Mouse (Mus musculus): ENCODE data around the gene Lamtor2. TPM values are rescaled to one million over a fixed set of nuclear protein-coding genes. Genes with fewer than 3 reads are reported as not detected.

Lamtor2 gene
- polyA plus RNA-seq, 1 experiment from 2014 or later = 207 TPM

DNA sequence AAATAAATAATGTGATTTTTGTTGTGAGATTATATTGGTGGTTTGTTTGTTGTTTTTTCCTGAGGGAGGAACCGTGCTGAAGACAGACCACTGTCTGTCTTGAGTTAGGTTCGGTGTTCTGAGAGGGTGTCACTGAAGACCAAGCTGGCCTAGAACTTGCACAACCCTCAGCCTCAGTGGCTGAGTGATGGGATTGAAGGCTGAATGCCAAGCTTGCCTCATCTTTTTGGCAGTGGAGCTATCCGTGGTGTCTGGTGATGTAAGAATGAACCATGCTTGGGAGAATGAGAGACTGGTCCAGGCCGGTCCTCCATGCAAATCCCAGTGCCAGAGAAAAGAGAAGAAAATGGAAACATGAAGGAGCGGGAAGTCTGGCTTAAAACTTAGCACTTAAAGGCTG lies 16.8 kb upstream of the Lamtor2 start:
- Histone ChIP-seq H3K9ac (replicated peaks; ENCODE audit: low read length) (no peak overlapping the region), H3K4me3 (ENCODE audit: low read length) (no peak overlapping the region), H3K36me3 (ENCODE audit: insufficient read depth, low read length) (peaks cover 55% of the 10 kb centered on the region), H3K4me1 (ENCODE audit: insufficient read depth, low read length) (no peaks in the 10 kb centered on the region), H3K27ac (ENCODE audit: low read length) (no peak overlapping the region), H3K27me3 (ENCODE audit: insufficient read depth, low read length) (no peaks in the 10 kb centered on the region), H3K9me3 (ENCODE audit: low read length) (no peaks in the 10 kb centered on the region), H3K4me2 (replicated peaks; ENCODE audit: low read depth, low read length) (no peak overlapping the region)
- ATAC-seq (ENCODE audit: low FRiP score, low TSS enrichment) = no peak
- 92% methylated on average over 5 of the region's 5 CpGs for WGBS

DNA sequence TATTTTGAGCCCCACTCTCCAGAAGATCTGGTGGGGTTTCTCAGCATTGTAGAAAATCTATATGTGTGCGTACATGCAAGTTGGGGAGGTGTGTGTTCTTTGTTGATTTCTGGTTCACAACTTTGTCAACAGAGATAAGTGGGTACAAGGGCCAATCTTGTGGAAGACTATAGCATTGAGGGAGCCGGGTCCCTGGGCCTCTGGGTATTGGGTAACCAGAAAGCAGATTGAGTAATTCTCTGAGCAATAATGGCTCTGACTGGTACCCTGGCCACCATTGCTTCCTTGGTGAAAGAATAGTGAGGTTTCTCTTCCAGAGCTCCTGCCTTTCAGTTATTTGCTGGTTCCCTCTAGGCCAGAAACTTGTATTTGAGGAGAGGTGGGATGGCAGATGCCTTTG lies 16.2 kb upstream of the Lamtor2 start:
- Histone ChIP-seq H3K27ac (ENCODE audit: low read length) (no peak overlapping the region), H3K9ac (replicated peaks; ENCODE audit: low read length) (no peak overlapping the region), H3K4me1 (ENCODE audit: insufficient read depth, low read length) (no peaks in the 10 kb centered on the region), H3K27me3 (ENCODE audit: insufficient read depth, low read length) (no peaks in the 10 kb centered on the region), H3K4me3 (ENCODE audit: low read length) (no peak overlapping the region), H3K36me3 (ENCODE audit: insufficient read depth, low read length) (peaks cover 61% of the 10 kb centered on the region), H3K9me3 (ENCODE audit: low read length) (no peaks in the 10 kb centered on the region), H3K4me2 (replicated peaks; ENCODE audit: low read depth, low read length) (no peak overlapping the region)
- WGBS = 96% methylated on average over 2 of the region's 2 CpGs
- no peak for ATAC-seq (ENCODE audit: low FRiP score, low TSS enrichment)

GRCm38 (mm10) chr3:88568615-88569014 lies 15.7 kb upstream of the Lamtor2 start:
- no peak overlapping the region for H3K27ac ChIP-seq (ENCODE audit: low read length)

GRCm38 (mm10) chr3:88567892-88568291 lies 15.0 kb upstream of the Lamtor2 start:
- 78% methylated on average over 6 of the region's 6 CpGs for WGBS
- ATAC-seq (ENCODE audit: low FRiP score, low TSS enrichment) = no peak
- no peak overlapping the region for H3K4me2 ChIP-seq (replicated peaks; ENCODE audit: low read depth, low read length)
- no peaks in the 10 kb centered on the region for H3K27me3 ChIP-seq (ENCODE audit: insufficient read depth, low read length)
- H3K9ac ChIP-seq (replicated peaks; ENCODE audit: low read length) = no peak overlapping the region
- no peaks in the 10 kb centered on the region for H3K9me3 ChIP-seq (ENCODE audit: low read length)
- no peak overlapping the region for H3K27ac ChIP-seq (ENCODE audit: low read length)
- H3K4me1 ChIP-seq (ENCODE audit: insufficient read depth, low read length) = peaks cover 11% of the 10 kb centered on the region
- no peak overlapping the region for H3K4me3 ChIP-seq (ENCODE audit: low read length)
- H3K36me3 ChIP-seq (ENCODE audit: insufficient read depth, low read length) = peaks cover 70% of the 10 kb centered on the region

More at GRCm38 (mm10) chr3:88568615-88569014, 15.7 kb upstream of the Lamtor2 start:
- H3K4me3 ChIP-seq (ENCODE audit: low read length) = no peak overlapping the region
- no peak overlapping the region for H3K4me2 ChIP-seq (replicated peaks; ENCODE audit: low read depth, low read length)
- ATAC-seq (ENCODE audit: low FRiP score, low TSS enrichment) = no peak
- H3K27me3 ChIP-seq (ENCODE audit: insufficient read depth, low read length) = no peaks in the 10 kb centered on the region
- H3K9me3 ChIP-seq (ENCODE audit: low read length) = no peaks in the 10 kb centered on the region
- peaks cover 64% of the 10 kb centered on the region for H3K36me3 ChIP-seq (ENCODE audit: insufficient read depth, low read length)
- 95% methylated on average over 2 of the region's 2 CpGs for WGBS
- H3K4me1 ChIP-seq (ENCODE audit: insufficient read depth, low read length) = peaks cover 4% of the 10 kb centered on the region; the same call in 1 of the 2 replicates
- H3K9ac ChIP-seq (replicated peaks; ENCODE audit: low read length) = no peak overlapping the region

DNA sequence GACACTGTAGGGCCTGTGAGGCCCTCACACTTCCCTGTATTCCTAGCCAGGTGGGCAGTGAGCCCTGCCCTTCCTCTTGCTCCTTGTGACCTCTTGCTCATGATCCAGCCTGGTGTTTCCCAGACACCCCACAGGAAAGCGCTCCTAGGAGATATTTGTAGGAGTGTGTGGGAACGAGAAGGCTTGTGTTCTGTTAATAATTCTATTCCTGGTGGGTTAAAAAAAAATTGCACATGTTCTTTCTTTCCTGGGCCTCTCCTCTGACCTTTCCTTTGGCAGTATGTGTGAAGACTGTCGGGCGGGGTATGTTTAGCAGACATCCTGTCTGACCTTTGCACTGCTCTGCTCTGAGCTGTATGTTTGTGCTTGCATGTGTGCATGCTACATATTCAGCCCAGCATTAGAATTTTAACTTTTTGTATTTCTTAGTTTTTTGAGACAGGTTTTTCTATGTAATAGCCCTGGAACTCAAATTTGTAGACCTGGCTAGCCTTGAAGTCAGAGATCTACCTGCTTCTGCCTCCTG lies 13.7 kb upstream of the Lamtor2 start:
- Histone ChIP-seq H3K4me3 (ENCODE audit: low read length) (no peak overlapping the region), H3K4me1 (ENCODE audit: insufficient read depth, low read length) (peaks cover 22% of the 10 kb centered on the region), H3K27me3 (ENCODE audit: insufficient read depth, low read length) (no peaks in the 10 kb centered on the region), H3K36me3 (ENCODE audit: insufficient read depth, low read length) (peaks cover 71% of the 10 kb centered on the region), H3K4me2 (replicated peaks; ENCODE audit: low read depth, low read length) (no peak overlapping the region), H3K9me3 (ENCODE audit: low read length) (no peaks in the 10 kb centered on the region), H3K27ac (ENCODE audit: low read length) (no peak overlapping the region), H3K9ac (replicated peaks; ENCODE audit: low read length) (no peak overlapping the region)
- ATAC-seq (ENCODE audit: low FRiP score, low TSS enrichment) = no peak
- WGBS = 73% methylated on average over 4 of the region's 4 CpGs

- Histone ChIP-seq H3K36me3 (ENCODE audit: insufficient read depth, low read length) (peaks cover 75% of the 10 kb centered on the region), H3K4me1 (ENCODE audit: insufficient read depth, low read length) (peaks cover 25% of the 10 kb centered on the region), H3K27me3 (ENCODE audit: insufficient read depth, low read length) (no peaks in the 10 kb centered on the region), H3K9ac (replicated peaks; ENCODE audit: low read length) (no peak overlapping the region), H3K9me3 (ENCODE audit: low read length) (no peaks in the 10 kb centered on the region), H3K4me2 (replicated peaks; ENCODE audit: low read depth, low read length) (no peak overlapping the region), H3K4me3 (ENCODE audit: low read length) (no peak overlapping the region), H3K27ac (ENCODE audit: low read length) (no peak overlapping the region)
- ATAC-seq (ENCODE audit: low FRiP score, low TSS enrichment) = no peak
- WGBS = 85% methylated on average over 3 of the region's 3 CpGs
These were observed 13.2 kb upstream of the Lamtor2 start for GRCm38 (mm10) chr3:88566116-88566515.

GRCm38 (mm10) chr3:88563966-88564365 lies 11.1 kb upstream of the Lamtor2 start:
- Histone ChIP-seq H3K4me1 (ENCODE audit: insufficient read depth, low read length) (peaks cover 25% of the 10 kb centered on the region), H3K4me2 (replicated peaks; ENCODE audit: low read depth, low read length) (no peak overlapping the region), H3K27ac (ENCODE audit: low read length) (peak overlapping the region; percentile 63), H3K9me3 (ENCODE audit: low read length) (no peaks in the 10 kb centered on the region), H3K4me3 (ENCODE audit: low read length) (no peak overlapping the region), H3K27me3 (ENCODE audit: insufficient read depth, low read length) (no peaks in the 10 kb centered on the region), H3K9ac (replicated peaks; ENCODE audit: low read length) (no peak overlapping the region), H3K36me3 (ENCODE audit: insufficient read depth, low read length) (peaks cover 81% of the 10 kb centered on the region)
- ATAC-seq (ENCODE audit: low FRiP score, low TSS enrichment) = peak; percentile 74
- WGBS = 37% methylated on average over 7 of the region's 7 CpGs

- H3K27ac ChIP-seq (ENCODE audit: low read length) = peak overlapping the region; percentile 49
- peaks cover 80% of the 10 kb centered on the region for H3K36me3 ChIP-seq (ENCODE audit: insufficient read depth, low read length)
- H3K9ac ChIP-seq (replicated peaks; ENCODE audit: low read length) = no peak overlapping the region
- no peaks in the 10 kb centered on the region for H3K9me3 ChIP-seq (ENCODE audit: low read length)
- no peaks in the 10 kb centered on the region for H3K27me3 ChIP-seq (ENCODE audit: insufficient read depth, low read length)
- H3K4me1 ChIP-seq (ENCODE audit: insufficient read depth, low read length) = peaks cover 25% of the 10 kb centered on the region
- no peak overlapping the region for H3K4me2 ChIP-seq (replicated peaks; ENCODE audit: low read depth, low read length)
- H3K4me3 ChIP-seq (ENCODE audit: low read length) = no peak overlapping the region
- ATAC-seq (ENCODE audit: low FRiP score, low TSS enrichment) = peak; percentile 20; the same call in 1 of the 2 replicates
- WGBS = 36% methylated on average over 4 of the region's 4 CpGs
These were observed 10.6 kb upstream of the Lamtor2 start for GRCm38 (mm10) chr3:88563442-88563841.

GRCm38 (mm10) chr3:88561989-88562388 lies 9.1 kb upstream of the Lamtor2 start:
- Histone ChIP-seq H3K4me2 (replicated peaks; ENCODE audit: low read depth, low read length) (no peak overlapping the region), H3K27ac (ENCODE audit: low read length) (peak overlapping the region; percentile 52; the same call in 1 of the 2 replicates), H3K9ac (replicated peaks; ENCODE audit: low read length) (peak overlapping the region; percentile 1; the same call in 1 of the 2 replicates), H3K27me3 (ENCODE audit: insufficient read depth, low read length) (no peaks in the 10 kb centered on the region), H3K36me3 (ENCODE audit: insufficient read depth, low read length) (peaks cover 77% of the 10 kb centered on the region), H3K4me1 (ENCODE audit: insufficient read depth, low read length) (peaks cover 25% of the 10 kb centered on the region), H3K9me3 (ENCODE audit: low read length) (no peaks in the 10 kb centered on the region), H3K4me3 (ENCODE audit: low read length) (no peak overlapping the region)
- WGBS = 43% methylated on average over 4 of the region's 4 CpGs
- peak; percentile 52 for ATAC-seq (ENCODE audit: low FRiP score, low TSS enrichment)

DNA sequence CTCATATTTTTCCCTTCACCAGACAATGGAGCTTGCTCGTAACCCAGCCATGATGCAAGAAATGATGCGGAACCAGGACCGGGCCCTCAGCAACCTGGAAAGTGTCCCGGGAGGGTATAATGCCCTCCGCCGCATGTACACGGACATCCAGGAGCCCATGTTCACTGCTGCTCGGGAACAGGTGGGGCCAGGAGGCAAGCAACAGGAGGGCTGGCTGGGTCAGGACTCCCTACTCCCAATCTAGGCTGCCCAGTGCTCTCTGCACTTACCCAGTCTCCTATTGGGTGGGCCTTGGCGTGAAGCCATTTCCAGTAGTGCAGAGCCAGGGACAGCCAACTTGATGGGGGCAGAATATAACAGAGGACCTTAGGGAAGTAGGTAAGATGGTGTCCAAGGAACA lies 6.7 kb upstream of the Lamtor2 start:
- no peak overlapping the region for H3K4me3 ChIP-seq (ENCODE audit: low read length)
- no peak for ATAC-seq (ENCODE audit: low FRiP score, low TSS enrichment)
- H3K4me2 ChIP-seq (replicated peaks; ENCODE audit: low read depth, low read length) = no peak overlapping the region
- H3K4me1 ChIP-seq (ENCODE audit: insufficient read depth, low read length) = peaks cover 35% of the 10 kb centered on the region
- peaks cover 71% of the 10 kb centered on the region for H3K36me3 ChIP-seq (ENCODE audit: insufficient read depth, low read length)
- no peak overlapping the region for H3K9ac ChIP-seq (replicated peaks; ENCODE audit: low read length)
- no peaks in the 10 kb centered on the region for H3K9me3 ChIP-seq (ENCODE audit: low read length)
- no peak overlapping the region for H3K27ac ChIP-seq (ENCODE audit: low read length)
- H3K27me3 ChIP-seq (ENCODE audit: insufficient read depth, low read length) = no peaks in the 10 kb centered on the region
- 83% methylated on average over 9 of the region's 9 CpGs for WGBS

All from kidney, embryonic 16.5 days (tissue).